Mouse (Mus musculus) v-Abl transformed pro-B cells (cell line): ENCODE data around the gene Tubd1.

Experiments
- in situ Hi-C, 2 experiments: fragments of 400-800 bp; cut with MboI; formaldehyde crosslinking; loops; one replicate each; pipeline ENCODE4 v1.15.1; 2025; ENCODE audit not compliant: unreplicated experiment in 2 of 2

Tubd1 gene

GRCm38 (mm10) chr11:86582543-86583260 lies 37.9 kb downstream of the Tubd1 start:
- in situ Hi-C loops = loop anchor here (5.0 kb wide), 2 partner anchors 40 to 175 kb away; partner anchors contain the start of gene Cltc (in 1 of the 2)

GRCm38 (mm10) chr11:86583313-86583825 lies 38.6 kb downstream of the Tubd1 start:
- in situ Hi-C loops = loop anchor here (5.0 kb wide), 2 partner anchors 39 to 174 kb away; partner anchors contain the start of gene Cltc (in 1 of the 2)

GRCm38 (mm10) chr11:86583990-86584897 lies 39.5 kb downstream of the Tubd1 start:
- in situ Hi-C loops = loop anchor here (5.0 kb wide), 2 partner anchors 38 to 173 kb away; partner anchors contain the start of gene Cltc (in 1 of the 2)

DNA sequence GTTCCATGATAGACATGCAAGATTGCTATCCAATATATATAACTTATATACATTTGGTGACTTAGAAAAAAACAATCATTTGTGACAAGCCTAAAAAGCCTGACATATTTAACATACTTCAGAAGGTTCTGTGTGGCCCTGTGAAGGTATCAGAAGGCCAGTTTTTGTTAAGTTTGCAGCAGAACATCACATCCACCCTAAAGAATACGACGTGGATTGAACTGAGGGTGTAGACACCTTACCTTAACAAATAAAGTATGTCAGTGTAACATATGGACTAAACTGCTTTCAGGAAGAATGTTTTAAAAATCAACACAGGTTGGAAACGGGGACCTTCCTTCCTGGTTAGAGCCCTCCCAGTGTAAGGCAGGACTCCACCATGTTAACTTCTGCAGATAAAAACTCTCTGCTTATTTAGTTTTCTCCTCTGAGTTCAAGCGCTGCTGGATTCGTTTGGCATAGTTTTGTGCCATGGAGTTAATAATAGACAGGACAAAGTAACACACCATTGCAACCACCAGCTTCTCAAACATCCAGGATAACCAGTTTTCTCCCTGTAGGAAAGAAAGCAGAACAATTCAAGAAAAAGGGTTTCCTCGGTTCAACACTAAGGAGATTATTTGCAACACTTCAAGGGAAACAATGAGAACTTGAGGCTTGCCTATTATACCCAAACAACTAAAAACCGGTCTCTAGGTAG lies 40.3 kb downstream of the Tubd1 start:
- in situ Hi-C loops = loop anchor here (5.0 kb wide), 2 partner anchors 37 to 172 kb away; partner anchors contain the start of gene Cltc (in 1 of the 2)

GRCm38 (mm10) chr11:86585598-86585984 lies 40.8 kb downstream of the Tubd1 start:
- in situ Hi-C loops = no loop called here

- in situ Hi-C loops = no loop called here
Observed at GRCm38 (mm10) chr11:86586177-86586867, 41.5 kb downstream of the Tubd1 start.

DNA sequence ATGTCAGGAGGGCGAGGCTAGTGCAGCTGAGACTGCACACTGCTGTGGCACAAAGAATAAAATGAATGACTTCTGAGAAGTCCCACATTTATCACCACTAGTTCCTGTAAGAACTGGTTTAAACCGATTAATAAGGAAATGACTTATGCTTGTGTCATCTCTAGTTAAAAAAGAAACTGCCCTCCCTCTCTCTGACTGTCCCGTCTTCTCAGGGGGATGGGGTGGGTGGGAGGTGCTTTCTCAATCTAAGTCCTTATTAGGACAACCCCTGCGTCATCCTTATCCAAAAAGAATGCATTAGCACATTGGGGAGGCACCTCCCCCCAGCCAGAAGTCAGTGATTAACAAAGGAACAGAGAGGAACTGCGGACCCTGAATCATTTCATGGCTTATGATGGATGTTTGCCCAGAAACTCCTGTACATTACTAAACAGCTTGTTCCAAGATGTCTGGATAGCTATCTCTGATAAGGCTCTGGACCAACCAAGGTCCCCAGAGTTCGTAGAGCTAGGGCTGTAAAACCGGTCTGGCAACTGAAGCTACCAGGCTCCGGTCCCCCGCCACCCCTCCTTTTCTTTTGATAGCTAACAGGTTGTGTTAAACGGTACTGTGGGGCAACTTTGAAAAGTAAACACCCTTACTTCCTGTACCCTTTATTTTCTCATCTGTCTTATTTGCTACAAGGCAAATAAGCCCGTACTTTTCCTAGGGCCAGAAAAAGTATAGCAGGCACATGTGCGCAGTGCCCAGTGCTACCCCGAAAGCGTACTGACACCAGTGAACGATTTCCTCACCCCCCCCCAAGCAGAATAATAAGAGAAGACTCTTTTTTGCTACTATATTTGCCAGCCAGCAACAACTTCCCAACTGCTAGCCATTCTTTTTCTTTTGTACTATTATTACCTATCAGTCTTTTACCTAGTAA lies 42.3 kb downstream of the Tubd1 start:
- in situ Hi-C loops = no loop called here

DNA sequence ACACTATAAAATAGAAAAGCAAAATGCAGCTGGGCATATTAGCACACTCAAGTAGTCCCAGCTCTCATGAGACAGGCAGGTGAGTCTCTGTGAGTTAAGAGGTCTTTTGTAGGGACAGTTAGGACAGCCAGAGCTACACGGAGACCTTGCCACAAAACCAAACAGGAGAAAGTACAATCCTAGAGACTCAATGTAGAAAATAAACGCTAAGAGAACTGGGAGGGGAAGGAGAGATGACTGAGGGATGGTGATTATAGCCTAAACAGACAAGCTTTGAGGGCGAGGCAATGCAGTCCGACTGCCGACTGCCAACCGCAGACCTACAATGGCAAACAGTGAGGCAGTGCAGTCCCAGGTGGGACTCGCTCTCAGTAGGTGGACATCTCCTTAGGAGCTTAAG lies 43.0 kb downstream of the Tubd1 start:
- in situ Hi-C loops = no loop called here

DNA sequence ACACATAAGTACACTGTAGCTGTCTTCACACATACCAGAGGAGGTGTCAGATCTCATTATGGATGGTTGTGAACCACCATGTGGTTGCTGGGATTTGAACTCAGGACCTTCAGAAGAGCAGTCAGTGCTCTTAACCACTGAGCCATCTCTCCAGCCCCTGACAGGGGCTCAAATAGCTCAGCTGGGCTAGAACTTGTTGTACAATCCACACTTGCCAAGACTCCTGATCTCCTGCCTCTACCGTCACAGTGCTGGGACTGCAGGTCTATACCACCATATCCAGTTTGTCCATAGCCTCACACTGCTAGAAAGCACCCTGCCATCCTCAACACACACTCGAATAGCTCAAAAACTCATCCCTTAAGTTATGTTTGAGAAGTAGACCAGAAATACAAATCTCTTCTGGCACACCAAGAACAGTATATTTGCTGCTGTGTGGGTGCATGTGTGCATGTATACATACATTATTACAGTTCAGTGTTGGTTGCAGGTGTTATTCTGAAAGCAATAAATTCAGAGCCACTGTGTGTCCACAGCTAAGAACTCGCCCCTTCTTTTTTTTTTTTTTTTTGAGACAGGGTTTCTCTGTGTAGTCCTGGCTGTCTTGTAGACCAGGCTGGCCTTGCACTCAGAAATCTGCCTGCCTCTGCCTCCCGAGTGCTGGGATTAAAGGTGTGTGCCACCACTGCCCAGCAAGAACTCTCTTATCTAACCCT lies 44.0 kb downstream of the Tubd1 start:
- in situ Hi-C loops = no loop called here

DNA sequence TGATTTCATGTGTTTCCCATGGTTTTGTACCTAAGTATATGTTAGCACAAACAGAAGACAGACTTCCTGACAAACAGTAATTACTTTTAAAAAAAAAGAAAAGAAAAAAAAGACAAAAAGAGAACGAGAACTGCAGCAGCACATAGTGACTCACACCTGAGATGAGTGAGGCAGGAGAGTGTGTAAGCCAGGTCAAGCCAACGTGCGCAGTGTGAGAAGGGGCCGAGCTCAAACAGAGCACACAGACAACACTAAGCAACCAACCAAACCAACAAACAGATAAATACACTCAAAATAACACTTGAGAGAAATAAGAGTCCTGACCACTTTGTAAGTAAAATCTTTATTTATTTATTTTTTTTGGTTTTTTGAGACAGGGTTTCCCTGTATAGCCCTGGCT lies 45.3 kb downstream of the Tubd1 start:
- in situ Hi-C loops = loop anchor here in 1 of 2 experiments (10.0 kb wide), 1 partner anchor 1165 kb away; no protein-coding TSS in a partner anchor

DNA sequence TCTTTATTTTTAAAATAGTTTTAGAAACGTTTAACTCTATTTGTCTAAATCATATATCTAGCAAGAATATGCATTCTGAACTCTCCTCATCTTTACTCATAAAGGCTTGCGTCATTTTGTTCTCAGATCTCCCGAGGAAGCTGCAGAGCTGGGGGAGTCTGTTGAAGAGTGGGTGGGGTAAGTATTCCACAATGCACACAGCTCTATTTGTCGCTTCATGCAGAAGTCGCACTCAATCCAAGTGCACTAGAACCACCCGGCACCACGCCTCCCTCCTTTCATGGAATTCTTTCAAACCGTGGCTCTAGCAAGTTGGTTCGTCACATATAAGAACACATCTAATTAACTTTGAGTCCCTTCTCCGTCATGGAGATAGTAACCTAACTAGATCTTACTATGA lies 45.8 kb downstream of the Tubd1 start:
- in situ Hi-C loops = loop anchor here in 1 of 2 experiments (10.0 kb wide), 1 partner anchor 1164 kb away; no protein-coding TSS in a partner anchor

DNA sequence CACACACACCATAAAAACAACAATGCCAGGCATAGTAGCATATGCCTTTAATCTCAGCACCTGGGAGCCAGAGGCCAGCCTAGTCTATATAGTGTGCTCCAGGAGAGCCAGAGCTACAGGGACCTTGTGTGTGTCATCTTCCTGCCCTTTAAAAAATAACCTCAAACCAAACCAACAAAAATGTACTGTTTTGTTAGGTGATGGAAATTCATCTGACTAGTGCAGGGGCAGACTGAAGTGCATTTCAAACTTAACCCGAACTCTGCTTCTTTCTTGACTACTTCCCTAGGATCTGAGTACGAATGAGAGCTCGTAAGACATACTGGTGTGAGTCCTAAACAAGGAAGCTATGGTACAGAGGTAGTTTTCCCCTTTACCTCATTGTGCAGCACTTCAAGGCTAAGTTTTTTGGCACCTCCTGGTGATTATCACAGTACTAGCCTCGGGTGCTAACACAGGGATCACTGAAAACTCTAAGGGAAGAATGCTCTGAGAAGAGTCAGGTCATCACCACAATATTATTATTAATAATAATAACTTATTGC lies 46.6 kb downstream of the Tubd1 start:
- in situ Hi-C loops = loop anchor here in 1 of 2 experiments (10.0 kb wide), 1 partner anchor 1163 kb away; no protein-coding TSS in a partner anchor

- in situ Hi-C loops = loop anchor here in 1 of 2 experiments (10.0 kb wide), 1 partner anchor 1163 kb away; no protein-coding TSS in a partner anchor
Observed at GRCm38 (mm10) chr11:86591931-86592616, 47.3 kb downstream of the Tubd1 start.

- in situ Hi-C loops = loop anchor here in 1 of 2 experiments (10.0 kb wide), 1 partner anchor 1162 kb away; no protein-coding TSS in a partner anchor
Observed at GRCm38 (mm10) chr11:86592993-86593392, 48.2 kb downstream of the Tubd1 start.

GRCm38 (mm10) chr11:86593443-86593842 lies 48.7 kb downstream of the Tubd1 start:
- in situ Hi-C loops = loop anchor here in 1 of 2 experiments (10.0 kb wide), 1 partner anchor 1161 kb away; no protein-coding TSS in a partner anchor

- in situ Hi-C loops = loop anchor here in 1 of 2 experiments (10.0 kb wide), 1 partner anchor 1160 kb away; no protein-coding TSS in a partner anchor
Observed at GRCm38 (mm10) chr11:86594188-86594876, 49.5 kb downstream of the Tubd1 start.
